Mouse (Mus musculus) frontal cortex, adult (tissue): ENCODE results near the gene Zfp553.

Experiments
- ATAC-seq: cut with Nextera tagmentation; 2 replicates; pipeline ENCODE4 v1.9.2; 2017; ENCODE audit warnings: mild to moderate bottlenecking, moderate library complexity, mixed read lengths; ENCODE audit not compliant: low TSS enrichment

Gene Zfp553

GRCm38 (mm10) chr7:127232622-127233367, at the start of gene Zfp553, which contains the start of gene Sept1:
TSS of gene Zfp553 (plus strand) at chr7:127233061.
TSS of gene Sept1 (minus strand) at chr7:127233130.
- ATAC-seq: peak; percentile 89

- no peak for ATAC-seq
Observed at GRCm38 (mm10) chr7:127183345-127183744, 49.5 kb upstream of the Zfp553 start.

- ATAC-seq: no peak
Observed at GRCm38 (mm10) chr7:127183828-127184227, 49.0 kb upstream of the Zfp553 start.

GRCm38 (mm10) chr7:127184720-127185119, 48.1 kb upstream of the Zfp553 start:
- no peak for ATAC-seq

- peak; percentile 44; the same call in 1 of the 2 replicates for ATAC-seq
Observed at GRCm38 (mm10) chr7:127185601-127186000, 47.3 kb upstream of the Zfp553 start.

GRCm38 (mm10) chr7:127187351-127187750, 45.5 kb upstream of the Zfp553 start:
- ATAC-seq: no peak

- ATAC-seq: peak; percentile 50; the same call in 1 of the 2 replicates
Observed at GRCm38 (mm10) chr7:127188305-127189276, 44.3 kb upstream of the Zfp553 start.

GRCm38 (mm10) chr7:127190672-127191071, 42.2 kb upstream of the Zfp553 start:
- no peak for ATAC-seq

GRCm38 (mm10) chr7:127192989-127193388, 39.9 kb upstream of the Zfp553 start:
- no peak for ATAC-seq

- no peak for ATAC-seq
Observed at GRCm38 (mm10) chr7:127194011-127194632, 38.7 kb upstream of the Zfp553 start.

- ATAC-seq: no peak
Observed at GRCm38 (mm10) chr7:127194633-127195029, 38.2 kb upstream of the Zfp553 start.

GRCm38 (mm10) chr7:127195544-127196295, 37.1 kb upstream of the Zfp553 start, which contains the start of gene Cd2bp2:
TSS of gene Cd2bp2 (minus strand) at chr7:127196050.
- peak; percentile 95 for ATAC-seq

GRCm38 (mm10) chr7:127196484-127196883, 36.4 kb upstream of the Zfp553 start:
- ATAC-seq: no peak

- ATAC-seq: no peak
Observed at GRCm38 (mm10) chr7:127206606-127207005, 26.3 kb upstream of the Zfp553 start.

GRCm38 (mm10) chr7:127207374-127208294, 25.2 kb upstream of the Zfp553 start:
- no peak for ATAC-seq

- no peak for ATAC-seq
Observed at GRCm38 (mm10) chr7:127208295-127208552, 24.6 kb upstream of the Zfp553 start, which contains the start of gene Tbc1d10b. TSS of gene Tbc1d10b (minus strand) at chr7:127208468.

GRCm38 (mm10) chr7:127208553-127209438, 24.1 kb upstream of the Zfp553 start, which contains the start of gene Mylpf:
TSS of gene Mylpf (plus strand) at chr7:127208890.
- ATAC-seq: peak; percentile 89

GRCm38 (mm10) chr7:127209851-127210250, 23.0 kb upstream of the Zfp553 start:
- ATAC-seq: no peak

- ATAC-seq: no peak
Observed at GRCm38 (mm10) chr7:127210266-127210665, 22.6 kb upstream of the Zfp553 start.
